Mouse (Mus musculus) central nervous system, embryonic 18 days (tissue): ENCODE results near the gene Lnx2. TPM values are rescaled to one million over a fixed set of nuclear protein-coding genes. Genes with fewer than 3 reads are reported as not detected.

ENCODE experiments used
- polyA plus RNA-seq: library from polyadenylated mRNA; depleted of rRNA; stranded (reverse); fragments of >200 nt; gene quantifications from 2 replicates; pipeline ENCODE4 v1.2.3, GENCODE M21; 2012; rRNA removed

Gene Lnx2
- 6.7 and 7.2 TPM in 2 replicates for polyA plus RNA-seq

DNA sequence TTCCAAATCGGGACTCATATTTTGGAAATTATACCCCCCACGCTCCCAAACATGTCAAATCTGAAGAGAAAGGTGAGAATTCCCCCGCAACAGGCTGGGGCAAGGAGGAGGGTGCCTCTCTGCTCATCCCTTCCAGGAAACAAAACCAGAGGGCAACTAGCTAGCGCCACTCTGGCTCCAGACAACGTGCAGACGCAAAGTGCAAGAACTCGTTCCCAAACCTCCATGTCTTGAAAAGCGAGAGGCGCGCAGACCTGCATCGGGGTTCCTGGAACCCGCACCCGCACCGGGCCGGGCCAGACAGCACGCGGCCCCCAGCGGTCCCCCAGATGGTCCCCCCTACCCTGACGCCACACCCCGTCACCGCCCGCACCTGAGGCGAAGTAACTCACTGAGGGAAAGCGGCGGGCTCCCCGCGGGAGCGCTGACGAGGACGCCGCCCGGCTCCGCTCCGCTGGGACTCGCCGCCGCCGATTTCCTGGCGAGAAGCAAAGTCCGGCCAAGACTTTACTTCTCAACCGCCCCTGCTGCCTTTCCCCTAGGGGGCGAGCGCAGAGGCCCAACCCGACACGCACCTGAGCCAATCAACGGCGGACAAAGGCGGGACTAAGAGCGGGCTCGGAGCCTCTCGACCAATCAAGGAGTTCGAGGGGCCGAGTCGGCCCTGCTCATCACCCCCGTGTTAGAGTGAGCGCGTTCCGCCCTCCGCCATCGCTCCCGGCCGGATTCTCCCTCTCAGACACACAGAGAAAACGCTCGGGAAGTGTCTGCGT lies at the start of gene Lnx2:
Gene Lnx2, minus strand, starts transcription at position 561 of the 773 bp plus-strand sequence.

DNA sequence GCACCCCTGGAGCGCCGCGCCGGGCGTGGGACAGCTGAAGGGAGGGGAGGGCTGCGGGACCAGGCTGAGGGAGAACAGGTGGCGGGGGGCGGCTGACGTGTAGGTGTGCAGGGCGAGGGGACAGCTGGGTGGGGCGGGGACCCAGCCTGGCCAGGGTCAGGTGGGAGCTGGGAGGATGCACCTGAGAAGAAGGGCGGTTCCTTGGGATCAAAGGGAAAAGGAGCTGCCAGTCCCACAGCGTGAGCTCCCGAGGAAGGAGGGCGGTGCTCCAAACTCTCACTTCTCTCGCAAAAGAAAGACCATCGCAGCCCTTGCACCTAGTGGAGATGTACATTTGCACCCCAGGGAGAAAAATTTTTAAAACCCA lies 396 bp upstream of the Lnx2 start, which contains the start of gene Polr1d:
Gene Polr1d, plus strand, starts transcription at position 252 of the 367 bp plus-strand sequence.

Other genes with a start within 250 kb of the Lnx2 start
- gene Rpl21, start 243.7 kb downstream of the Lnx2 start, polyA plus RNA-seq = 422 and 424 TPM in 2 replicates
- gene Rasl11a, start 231.5 kb downstream of the Lnx2 start, polyA plus RNA-seq = 5.5 and 7.1 TPM in 2 replicates
- gene Gtf3a, start 127.9 kb downstream of the Lnx2 start, polyA plus RNA-seq = 86.0 and 92.1 TPM in 2 replicates
- gene Mtif3, start 112.8 kb downstream of the Lnx2 start, polyA plus RNA-seq = 19.9 and 23.2 TPM in 2 replicates
- gene Polr1d, start 464 bp upstream of the Lnx2 start, polyA plus RNA-seq = 103 and 104 TPM in 2 replicates
- gene Gsx1, start 112.1 kb upstream of the Lnx2 start, polyA plus RNA-seq = 2.5 and 2.8 TPM in 2 replicates
- gene Pdx1, start 193.4 kb upstream of the Lnx2 start, polyA plus RNA-seq = not detected in 2 replicates
- not detected in 2 replicates for gene Cdx2, start 230.7 kb upstream of the Lnx2 start, polyA plus RNA-seq
- gene Urad, start 245.9 kb upstream of the Lnx2 start, polyA plus RNA-seq = not detected in 2 replicates